Mouse (Mus musculus) hindbrain, embryonic 15.5 days (tissue): Measurements from ENCODE around the gene Crygb. TPM values are rescaled to one million over a fixed set of nuclear protein-coding genes. Genes with fewer than 3 reads are reported as not detected.
A peak's percentile ranks its signal among the peaks of the same experiment; 100 is the strongest.

Source experiments
- ATAC-seq: fragments of 200-750 bp; cut with Nextera tagmentation; 2 replicates; pipeline ENCODE4 v1.8.0; 2017; ENCODE audit warnings: low read depth, moderate number of reproducible peaks, moderate TSS enrichment; ENCODE audit not compliant: low FRiP score
- H3K27ac ChIP-seq: fragments of 300-500 bp; sonication (generic); replicated peaks from 2 replicates; pipeline ENCODE4 v1.5.1; 2015; ENCODE audit warnings: mild to moderate bottlenecking, inconsistent platforms
- H3K27me3 ChIP-seq: fragments of 300-500 bp; sonication (generic); 2 replicates; pipeline ENCODE4 v1.6.1; 2015; ENCODE audit warnings: control low read depth, inconsistent platforms
- H3K36me3 ChIP-seq: fragments of 300-500 bp; sonication (generic); 2 replicates; pipeline ENCODE4 v1.6.1; 2015; ENCODE audit warnings: control low read depth, inconsistent platforms
- H3K4me1 ChIP-seq: fragments of 300-500 bp; sonication (generic); replicated peaks from 2 replicates; pipeline ENCODE4 v1.6.1; 2015; ENCODE audit warnings: control low read depth, inconsistent platforms
- H3K4me2 ChIP-seq: fragments of 300-500 bp; sonication (generic); 2 replicates; pipeline ENCODE4 v1.6.1; 2015; ENCODE audit warnings: moderate library complexity, mild to moderate bottlenecking, inconsistent platforms
- H3K4me3 ChIP-seq: fragments of 300-500 bp; sonication (generic); 2 replicates; pipeline ENCODE4 v1.5.1; 2015; ENCODE audit warnings: mild to moderate bottlenecking, inconsistent platforms
- H3K9ac ChIP-seq: fragments of 300-500 bp; sonication (generic); 2 replicates; pipeline ENCODE4 v1.6.1; 2015; ENCODE audit warnings: inconsistent platforms
- H3K9me3 ChIP-seq: fragments of 300-500 bp; sonication (generic); 2 replicates; pipeline ENCODE4 v1.6.1; 2016; ENCODE audit warnings: control low read depth, inconsistent platforms
- WGBS: fragments of 180-500 bp; shearing (Covaris S2); methylation state at CpG from one replicate; pipeline ENCODE4 v1.1.7; 2015; 5-methylcytosine and 5-hydroxymethylcytosine counted together
- polyA plus RNA-seq: library from polyadenylated mRNA; unstranded; fragments of >200 nt; fragmentation: Nextera tagmentation; extraction: Ambion mirVana; gene quantifications from 2 replicates; pipeline ENCODE4 v1.2.1, GENCODE M21; 2015

Gene Crygb
- 0.43 and 0.54 TPM in 2 replicates for polyA plus RNA-seq

DNA sequence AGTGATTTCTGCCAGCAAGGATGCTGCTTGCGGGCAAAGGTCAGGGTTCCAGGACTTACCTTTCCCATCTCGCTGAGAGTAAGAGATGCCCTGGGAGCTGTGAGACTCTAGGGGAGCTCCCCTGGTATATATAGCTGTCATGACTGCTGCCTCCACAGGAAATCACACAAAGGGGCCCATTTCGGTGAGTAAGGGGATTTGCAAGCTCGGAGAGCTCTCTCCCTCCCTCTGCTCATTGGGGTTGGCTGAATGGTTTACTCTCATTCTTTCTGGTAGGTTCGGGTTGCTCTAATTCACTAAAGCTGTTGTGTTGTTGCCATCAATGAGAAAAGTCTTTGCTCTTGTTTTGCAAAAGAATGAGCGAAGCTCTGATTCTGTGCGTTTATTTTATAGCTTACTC is at the start of gene Crygb:
Gene Crygb (minus strand): TSS at position 101 of the 400 bp plus-strand sequence.
- H3K9ac ChIP-seq, result no peak within 1 kb of the TSS
- H3K4me2 ChIP-seq, result 0 out of 2 replicates have a peak within 1 kb of the TSS, but pooled peaks have one; percentile 15
- no peak within 1 kb of the TSS for H3K27ac ChIP-seq
- no peaks in the 10 kb centered on the region for H3K27me3 ChIP-seq
- ATAC-seq, result no peak
- H3K4me3 ChIP-seq, result no peak within 1 kb of the TSS
- 35% methylated on average over 7 of the region's 7 CpGs for WGBS
- no peaks in the 10 kb centered on the region for H3K36me3 ChIP-seq
- no peaks in the 10 kb centered on the region for H3K4me1 ChIP-seq
- H3K9me3 ChIP-seq, result no peaks in the 10 kb centered on the region

DNA sequence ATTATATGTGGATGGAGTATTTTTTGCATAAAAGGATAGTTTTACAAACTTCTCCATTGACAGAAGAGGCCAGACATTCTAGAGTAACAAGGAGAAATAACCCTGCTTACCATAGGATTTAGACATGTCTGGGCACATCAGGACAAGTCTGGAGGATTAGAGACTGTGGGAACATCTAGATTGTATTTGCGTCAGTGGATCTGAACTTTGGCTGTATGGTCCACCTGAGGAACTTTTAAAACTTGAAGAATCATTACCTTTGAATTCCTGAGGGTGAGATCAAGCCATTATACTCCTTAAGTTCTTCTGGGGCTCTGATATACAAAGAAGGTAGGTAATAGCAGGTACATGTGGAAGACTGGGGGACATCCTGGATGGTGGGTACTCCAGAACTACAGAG is 49.6 kb upstream of the Crygb start:
- no peak overlapping the region for H3K27ac ChIP-seq
- no peaks in the 10 kb centered on the region for H3K4me1 ChIP-seq
- WGBS, result 100% methylated on average over 1 of the region's 1 CpGs
- no peak for ATAC-seq
- H3K9me3 ChIP-seq, result no peaks in the 10 kb centered on the region
- H3K27me3 ChIP-seq, result no peaks in the 10 kb centered on the region
- no peak overlapping the region for H3K4me3 ChIP-seq
- H3K4me2 ChIP-seq, result no peak overlapping the region
- H3K9ac ChIP-seq, result no peak overlapping the region
- H3K36me3 ChIP-seq, result no peaks in the 10 kb centered on the region

DNA sequence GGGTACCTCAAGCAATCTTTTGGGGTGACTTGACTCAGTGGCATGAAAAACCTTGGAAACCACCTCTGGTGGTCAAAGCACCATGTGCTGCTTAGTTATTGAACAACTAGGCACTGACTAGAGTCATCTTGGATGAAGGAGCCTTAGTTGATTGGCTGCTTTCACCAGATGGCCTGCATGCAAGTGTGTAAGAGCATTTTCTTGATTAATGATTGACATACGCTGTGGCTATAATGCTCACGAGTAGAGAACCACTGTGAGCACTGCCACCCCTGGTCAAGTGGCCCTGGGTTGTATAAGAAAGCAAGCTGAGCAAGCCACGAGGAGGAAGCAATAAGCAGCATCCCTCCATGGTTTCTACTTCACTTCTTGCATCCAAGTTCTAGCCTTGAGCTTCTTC is 48.1 kb upstream of the Crygb start:
- WGBS, result 82% methylated on average over 3 of the region's 3 CpGs
- no peak overlapping the region for H3K9ac ChIP-seq
- H3K27ac ChIP-seq, result no peak overlapping the region
- no peaks in the 10 kb centered on the region for H3K4me1 ChIP-seq
- no peaks in the 10 kb centered on the region for H3K27me3 ChIP-seq
- H3K9me3 ChIP-seq, result no peaks in the 10 kb centered on the region
- no peak overlapping the region for H3K4me3 ChIP-seq
- no peaks in the 10 kb centered on the region for H3K36me3 ChIP-seq
- ATAC-seq, result no peak
- H3K4me2 ChIP-seq, result no peak overlapping the region

DNA sequence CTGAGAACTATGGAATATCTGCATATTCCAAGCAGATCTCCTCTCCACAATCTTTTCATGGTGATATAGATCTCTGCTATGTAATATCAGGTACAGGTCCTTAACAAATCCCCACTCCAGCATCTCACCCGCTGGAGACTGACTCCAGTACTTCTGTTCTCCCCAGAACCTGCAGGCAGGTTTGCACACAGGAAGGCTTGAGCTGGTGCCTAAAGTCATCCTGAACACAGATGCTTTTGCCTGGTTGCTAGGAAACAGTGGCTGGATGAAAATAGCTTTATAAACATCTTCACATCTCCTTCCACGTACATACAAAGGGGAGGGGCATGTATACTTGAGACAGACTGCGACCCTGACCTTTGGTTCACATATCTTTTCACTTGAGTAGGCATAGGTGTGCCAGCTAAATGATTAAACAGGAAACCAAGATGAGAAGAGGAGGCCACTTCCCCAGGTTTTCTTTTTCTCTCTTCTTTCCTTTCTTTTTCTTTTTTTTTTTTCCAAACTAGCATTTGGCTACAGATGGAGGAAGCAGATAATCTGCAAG is 47.6 kb upstream of the Crygb start:
- H3K27me3 ChIP-seq, result no peaks in the 10 kb centered on the region
- no peak overlapping the region for H3K27ac ChIP-seq
- H3K36me3 ChIP-seq, result no peaks in the 10 kb centered on the region
- H3K9me3 ChIP-seq, result no peaks in the 10 kb centered on the region
- no peak overlapping the region for H3K9ac ChIP-seq
- no peak overlapping the region for H3K4me2 ChIP-seq
- H3K4me3 ChIP-seq, result no peak overlapping the region
- no peaks in the 10 kb centered on the region for H3K4me1 ChIP-seq
- no peak for ATAC-seq
- WGBS, result 75% methylated on average over 3 of the region's 3 CpGs

DNA sequence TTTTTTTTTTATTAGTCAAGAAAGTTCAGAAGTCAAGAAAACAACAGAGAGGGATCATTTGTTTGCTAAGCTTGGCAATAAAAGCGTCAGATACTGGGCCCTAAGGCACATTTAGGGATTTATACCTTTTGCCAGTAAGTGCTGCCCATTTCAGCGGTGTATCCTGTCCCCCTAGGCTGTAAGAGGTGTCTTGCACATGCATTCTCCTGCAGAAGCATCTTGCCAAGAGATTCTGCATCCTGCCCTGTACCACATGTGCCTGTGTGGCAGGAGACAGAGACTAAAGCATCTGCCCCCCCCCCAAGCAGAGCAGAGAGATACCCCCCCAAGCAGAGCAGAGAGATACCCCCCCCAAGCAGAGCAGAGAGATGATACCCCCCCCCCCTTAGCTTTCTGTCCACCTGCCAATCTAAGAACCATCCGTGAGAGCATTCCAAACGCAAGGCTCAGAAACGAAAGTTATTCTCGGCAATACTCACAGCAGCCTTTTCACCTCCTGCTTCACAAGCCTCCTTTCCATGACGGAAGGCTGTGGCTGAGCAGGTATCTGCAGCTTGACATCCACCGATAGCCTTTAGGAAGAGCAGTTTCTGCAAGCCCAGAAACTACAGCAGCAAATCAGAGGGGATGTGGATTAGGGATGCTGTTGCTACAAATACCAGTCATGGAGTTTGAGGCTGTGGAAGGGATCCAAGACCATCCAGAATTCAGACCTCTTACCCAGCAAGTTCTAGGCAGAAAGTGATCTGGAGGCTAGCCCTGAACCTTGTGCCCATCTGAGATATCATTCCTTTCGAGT is 40.7 kb upstream of the Crygb start, which contains the start of gene D630023F18Rik:
Gene D630023F18Rik (minus strand): TSS at position 641 of the 799 bp plus-strand sequence.
- Histone ChIP-seq H3K27ac (no peak within 1 kb of the TSS), H3K4me2 (peak within 1 kb of the TSS; percentile 54), H3K27me3 (no peaks in the 10 kb centered on the region), H3K9ac (peak within 1 kb of the TSS; percentile 39), H3K36me3 (no peaks in the 10 kb centered on the region), H3K9me3 (no peaks in the 10 kb centered on the region), H3K4me3 (peak within 1 kb of the TSS; percentile 37), H3K4me1 (no peaks in the 10 kb centered on the region)
- ATAC-seq, result peak; percentile 54; the same call in 1 of the 2 replicates
- WGBS, result 31% methylated on average over 9 of the region's 9 CpGs

DNA sequence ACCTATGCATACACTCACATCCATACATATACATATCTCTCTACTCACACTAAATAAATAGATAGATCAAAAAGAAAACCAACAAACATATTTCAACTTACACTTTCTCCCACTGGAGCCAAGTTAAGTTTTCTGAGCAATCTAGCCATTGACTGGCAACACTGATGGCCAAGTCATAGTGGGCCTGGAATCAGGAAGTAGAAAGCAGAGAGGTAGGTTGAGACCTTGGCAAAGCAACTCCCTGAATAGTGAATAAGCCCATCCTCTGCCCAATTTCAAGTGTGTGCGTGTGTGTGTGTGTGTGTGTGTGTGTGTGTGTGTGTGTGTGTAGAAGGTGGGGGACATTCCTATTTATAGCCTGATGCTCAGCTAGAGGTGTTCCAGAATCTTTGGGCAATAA is 37.4 kb upstream of the Crygb start, which contains the start of gene Gm28845:
Gene Gm28845 (minus strand): TSS at position 121 of the 400 bp plus-strand sequence.
- H3K9me3 ChIP-seq, result no peaks in the 10 kb centered on the region
- H3K4me1 ChIP-seq, result no peaks in the 10 kb centered on the region
- H3K9ac ChIP-seq, result no peak within 1 kb of the TSS
- no peak within 1 kb of the TSS for H3K27ac ChIP-seq
- H3K36me3 ChIP-seq, result no peaks in the 10 kb centered on the region
- H3K4me3 ChIP-seq, result no peak within 1 kb of the TSS
- no peak within 1 kb of the TSS for H3K4me2 ChIP-seq
- no peaks in the 10 kb centered on the region for H3K27me3 ChIP-seq
- WGBS, result 93% methylated on average over 1 of the region's 1 CpGs
- ATAC-seq, result no peak

DNA sequence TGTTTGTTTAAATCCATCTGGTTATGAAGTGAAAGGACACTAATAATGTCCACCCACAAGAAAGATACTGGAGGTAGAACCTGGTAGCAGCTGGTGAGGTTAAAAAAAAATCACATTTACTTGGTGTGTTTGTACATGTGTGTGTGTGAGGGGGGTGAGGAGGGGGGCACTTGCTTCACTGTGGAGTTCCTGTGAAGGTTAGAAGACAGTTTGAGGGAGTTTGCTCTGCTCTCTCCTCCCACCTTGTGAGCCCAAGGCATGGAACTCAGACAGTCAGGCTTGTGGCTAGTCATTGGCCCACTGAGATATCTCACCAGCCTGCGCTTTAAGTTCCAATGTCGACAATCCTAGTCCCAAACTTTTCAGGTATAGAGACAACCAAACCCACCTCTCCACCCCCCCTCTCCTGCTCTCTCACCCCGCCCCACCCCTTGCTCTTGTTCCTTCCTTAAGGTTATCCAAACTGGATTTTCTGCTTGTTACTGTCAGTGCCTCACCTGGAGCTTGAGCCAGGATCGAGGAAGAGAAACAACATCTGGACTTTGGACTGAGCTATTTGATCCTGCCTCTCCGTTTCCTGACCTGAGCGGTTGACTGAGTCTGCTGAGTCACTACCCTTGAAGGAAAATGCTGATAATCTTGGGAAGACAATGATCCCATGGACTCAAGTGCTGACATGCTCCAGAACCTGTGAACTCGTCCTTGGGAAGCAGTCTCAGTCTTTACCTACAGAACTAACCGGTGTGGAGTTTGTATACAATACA is 36.2 kb upstream of the Crygb start:
- Histone ChIP-seq H3K27me3 (no peaks in the 10 kb centered on the region), H3K4me1 (no peaks in the 10 kb centered on the region), H3K4me3 (no peak overlapping the region), H3K9me3 (no peaks in the 10 kb centered on the region), H3K27ac (no peak overlapping the region), H3K4me2 (no peak overlapping the region), H3K9ac (no peak overlapping the region), H3K36me3 (no peaks in the 10 kb centered on the region)
- 85% methylated on average over 8 of the region's 8 CpGs for WGBS
- ATAC-seq, result no peak

DNA sequence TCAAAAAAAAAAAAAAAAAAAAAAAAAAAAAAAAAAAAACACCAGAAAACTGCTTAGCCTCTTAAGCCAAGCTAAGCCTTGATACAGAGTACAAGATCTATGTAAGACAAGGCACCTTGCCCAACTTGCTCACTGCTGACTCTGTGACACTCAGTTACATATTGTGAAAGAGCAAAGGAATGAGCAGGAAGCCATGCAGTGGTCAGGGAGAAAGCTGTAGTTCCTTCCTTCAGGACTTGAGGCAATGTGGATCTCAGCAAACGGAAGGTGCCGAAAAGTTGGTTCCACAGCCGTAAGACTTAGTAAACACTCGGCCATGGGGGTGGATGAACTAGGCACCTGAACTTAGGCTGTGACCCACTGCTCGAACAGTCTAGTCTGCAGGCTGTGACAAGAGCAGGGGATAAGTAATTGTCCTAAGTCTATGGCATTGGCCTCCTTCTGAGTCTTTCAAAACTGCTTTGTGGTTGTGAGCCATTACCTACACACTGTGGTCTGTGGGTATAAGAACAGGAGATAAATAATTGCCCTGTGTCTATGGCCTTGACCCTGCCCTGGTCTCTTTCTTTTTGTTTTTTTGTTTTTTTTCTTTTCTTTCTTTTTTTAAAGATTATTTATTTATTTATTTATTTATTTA is 31.6 kb upstream of the Crygb start:
- Histone ChIP-seq H3K4me2 (no peak overlapping the region), H3K9me3 (no peaks in the 10 kb centered on the region), H3K27me3 (no peaks in the 10 kb centered on the region), H3K9ac (no peak overlapping the region), H3K36me3 (no peaks in the 10 kb centered on the region), H3K4me1 (peaks cover 8% of the 10 kb centered on the region; the same call in 1 of the 2 replicates), H3K4me3 (no peak overlapping the region), H3K27ac (no peak overlapping the region)
- 88% methylated on average over 5 of the region's 5 CpGs for WGBS
- ATAC-seq, result no peak

DNA sequence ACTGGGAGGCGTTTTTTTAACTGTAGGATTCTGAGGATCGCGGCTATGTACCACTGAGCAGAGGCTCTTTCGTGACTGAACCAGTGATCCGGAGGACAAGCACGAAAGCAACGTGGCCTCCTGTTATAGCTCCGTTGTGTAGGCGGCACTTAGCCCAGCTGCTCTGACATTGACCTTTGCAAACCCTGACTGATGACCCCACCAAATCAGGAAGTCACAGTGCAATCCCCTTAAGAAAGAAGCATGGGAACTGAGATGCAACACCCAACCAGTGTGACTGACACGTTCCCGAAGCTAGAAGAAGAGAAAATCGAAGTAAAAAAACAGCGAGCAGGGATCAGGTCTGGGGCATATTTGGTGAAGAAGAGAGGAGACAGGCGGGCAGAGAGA is 30.7 kb upstream of the Crygb start:
- ATAC-seq, result no peak
- H3K4me3 ChIP-seq, result no peak overlapping the region

DNA sequence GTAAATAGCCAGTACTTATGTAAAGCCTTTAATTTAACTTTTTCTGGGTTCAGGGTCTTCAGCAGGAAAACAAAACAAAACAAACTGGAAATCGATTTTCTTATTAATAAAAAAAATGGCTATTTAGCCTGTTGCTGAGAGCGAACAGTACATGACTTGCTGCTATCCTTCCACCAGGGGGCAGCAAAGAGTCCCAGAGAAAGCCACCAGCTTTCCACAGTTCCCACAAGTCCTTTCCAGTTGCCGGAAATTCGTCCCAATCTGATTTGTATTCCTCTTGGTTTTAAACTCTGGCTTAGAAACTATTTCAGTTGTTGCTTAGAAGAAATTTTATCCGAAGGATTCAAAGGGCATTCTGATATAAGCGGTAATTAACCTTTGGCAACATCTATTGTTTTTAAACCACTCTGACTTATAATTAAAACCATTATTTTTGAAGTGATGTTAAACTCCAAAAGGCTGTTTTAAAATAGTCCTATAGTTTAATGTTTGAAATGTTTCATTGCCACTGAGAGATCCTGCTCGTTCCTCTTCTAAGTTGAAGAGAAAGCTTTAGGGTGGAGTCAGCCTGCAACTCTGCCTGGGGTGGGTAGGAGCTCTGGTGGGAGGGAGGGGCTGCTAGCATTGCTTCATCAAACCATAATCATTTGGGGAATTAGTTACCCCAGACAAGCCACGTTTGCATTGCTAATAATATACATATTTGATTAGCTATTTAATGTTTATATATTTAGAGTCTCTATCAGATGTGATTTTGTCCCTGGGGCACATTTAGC is 30.1 kb upstream of the Crygb start:
- peaks cover 8% of the 10 kb centered on the region; the same call in 1 of the 2 replicates for H3K4me1 ChIP-seq
- no peaks in the 10 kb centered on the region for H3K9me3 ChIP-seq
- H3K4me2 ChIP-seq, result peak overlapping the region; percentile 45
- no peaks in the 10 kb centered on the region for H3K27me3 ChIP-seq
- 0 out of 2 replicates have a peak overlapping the region, but pooled peaks have one; percentile 6 for H3K4me3 ChIP-seq
- no peak overlapping the region for H3K9ac ChIP-seq
- H3K27ac ChIP-seq, result no peak overlapping the region
- 12% methylated on average over 8 of the region's 8 CpGs for WGBS
- no peaks in the 10 kb centered on the region for H3K36me3 ChIP-seq
- peak; percentile 65; the same call in 1 of the 2 replicates for ATAC-seq

More for the DNA sequence above, 30.7 kb upstream of the Crygb start:
- Histone ChIP-seq H3K9me3 (no peaks in the 10 kb centered on the region), H3K4me2 (peak overlapping the region; percentile 45), H3K36me3 (no peaks in the 10 kb centered on the region), H3K27me3 (no peaks in the 10 kb centered on the region), H3K27ac (no peak overlapping the region), H3K9ac (no peak overlapping the region), H3K4me1 (peaks cover 8% of the 10 kb centered on the region; the same call in 1 of the 2 replicates)
- WGBS, result 41% methylated on average over 14 of the region's 14 CpGs
